Mouse (Mus musculus) lung, adult 2 months (tissue): ENCODE measurements around the gene Slc9a6.
A peak's percentile ranks its signal among the peaks of the same experiment; 100 is the strongest.

Experiments
- CTCF ChIP-seq: fragments of 200-500 bp; IDR thresholded peaks from 2 replicates; pipeline ENCODE4 v1.5.1; 2011; ENCODE audit warnings: mild to moderate bottlenecking, low read length, control low read depth; ENCODE audit not compliant: insufficient read depth
- POLR2A ChIP-seq: fragments of 200-500 bp; IDR thresholded peaks from 2 replicates; pipeline ENCODE4 v1.6.1; 2011; ENCODE audit warnings: low read depth, mild to moderate bottlenecking, control low read depth, low read length, borderline replicate concordance; ENCODE audit errors: extremely low read depth

DNA sequence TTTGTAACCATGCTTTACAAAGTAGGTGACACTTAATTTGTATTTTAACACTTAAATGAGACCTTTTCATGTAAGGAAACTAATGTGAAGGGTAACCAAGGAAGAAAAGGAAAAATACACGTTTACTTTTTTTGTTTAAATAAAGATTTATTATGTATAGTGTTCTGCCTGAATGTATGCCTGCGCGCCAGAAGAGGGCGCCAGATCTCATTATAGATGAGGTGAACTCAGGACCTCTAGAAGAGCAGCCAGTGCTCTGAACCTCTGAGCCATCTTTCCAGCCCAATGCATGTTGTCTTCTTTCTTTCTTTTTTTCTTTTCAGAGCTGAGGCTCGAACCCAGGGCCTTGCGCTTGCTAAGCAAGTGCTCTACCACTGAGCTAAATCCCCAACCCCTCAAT lies 37.1 kb upstream of the Slc9a6 start:
- TF ChIP-seq CTCF (peak; percentile 48), POLR2A (no peak)
